Mouse (Mus musculus) liver, embryonic 14.5 days (tissue): ENCODE data around the gene Ppm1a. TPM values are rescaled to one million over a fixed set of nuclear protein-coding genes. Genes with fewer than 3 reads are reported as not detected.

Experiments
- ATAC-seq: fragments of 200-750 bp; cut with Nextera tagmentation; 2 replicates; pipeline ENCODE4 v1.8.0; 2017; ENCODE audit warnings: moderate number of reproducible peaks, mild to moderate bottlenecking, moderate library complexity; ENCODE audit not compliant: insufficient read depth
- DNase-seq, 3 experiments: peaks; one replicate each; pipeline ENCODE4 v3.0.0-alpha.2; 2012 to 2013; ENCODE audit warnings: low read depth in 3 of 3, low spot score in 3 of 3
- H3K27ac ChIP-seq: fragments of 300-500 bp; sonication (generic); 2 replicates; pipeline ENCODE4 v1.5.1; 2014; ENCODE audit warnings: moderate library complexity, mild to moderate bottlenecking, control low read depth, inconsistent platforms
- H3K27me3 ChIP-seq: fragments of 300-500 bp; sonication (generic); 2 replicates; pipeline ENCODE4 v1.6.1; 2014; ENCODE audit warnings: mild to moderate bottlenecking, low read length, moderate library complexity; ENCODE audit not compliant: control insufficient read depth, insufficient read depth
- H3K36me3 ChIP-seq: fragments of 300-500 bp; sonication (generic); replicated peaks from 2 replicates; pipeline ENCODE4 v1.6.1; 2014; ENCODE audit warnings: low read depth; ENCODE audit not compliant: control insufficient read depth, insufficient read depth
- H3K4me1 ChIP-seq, 2 experiments: fragments of 200-500 bp in 1 of 2; fragments of 300-500 bp in 1 of 2; sonication (generic) in 1 of 2; replicated peaks; 2 replicates each; pipeline ENCODE4 v1.6.1; 2012 to 2014; ENCODE audit warnings: antibody characterized with exemption in 1 of 2, inconsistent platforms in 1 of 2, low read length in 1 of 2; ENCODE audit not compliant: control insufficient read depth in 2 of 2, insufficient read depth in 2 of 2
- H3K4me2 ChIP-seq: fragments of 300-500 bp; sonication (generic); 2 replicates; pipeline ENCODE4 v1.6.1; 2014; ENCODE audit warnings: low read depth, mild to moderate bottlenecking, control low read depth, moderate library complexity
- H3K4me3 ChIP-seq, 2 experiments: fragments of 200-500 bp in 1 of 2; fragments of 300-500 bp in 1 of 2; sonication (generic) in 1 of 2; 2 replicates each; pipeline ENCODE4 v1.5.1; 2012 to 2014; ENCODE audit warnings: low read depth in 2 of 2, low read length in 2 of 2, mild to moderate bottlenecking in 2 of 2, control low read depth in 1 of 2, inconsistent platforms in 1 of 2, moderate library complexity in 1 of 2; ENCODE audit not compliant: insufficient read depth in 1 of 2
- H3K9ac ChIP-seq: fragments of 300-500 bp; sonication (generic); replicated peaks from 2 replicates; pipeline ENCODE4 v1.6.1; 2014; ENCODE audit warnings: mild to moderate bottlenecking, control low read depth, moderate library complexity
- H3K9me3 ChIP-seq: fragments of 300-500 bp; sonication (generic); 2 replicates; pipeline ENCODE4 v1.6.1; 2016; ENCODE audit warnings: low read length, mixed read lengths; ENCODE audit not compliant: control insufficient read depth
- CTCF ChIP-seq: IDR thresholded peaks from 2 replicates; pipeline ENCODE4 v1.5.1; 2016; ENCODE audit warnings: antibody characterized with exemption, low read depth, control low read depth
- EP300 ChIP-seq: IDR thresholded peaks from 2 replicates; pipeline ENCODE4 v1.6.1; 2016; ENCODE audit warnings: antibody characterized with exemption, low read depth
- WGBS: fragments of 180-500 bp; shearing (Covaris S2); extraction: QIAGEN DNeasy Blood & Tissue Kit; methylation state at CpG from one replicate; pipeline ENCODE4 v1.1.7; 2014; ENCODE audit not compliant: insufficient replicate concordance; 5-methylcytosine and 5-hydroxymethylcytosine counted together
- polyA plus RNA-seq, 2 experiments: library from polyadenylated mRNA; depleted of rRNA in 1 of 2; stranded (reverse) in 1 of 2; unstranded in 1 of 2; fragments of >200 nt; fragmentation: Nextera tagmentation in 1 of 2; extraction: Ambion mirVana in 1 of 2; gene quantifications; 2 replicates each; pipeline versions ENCODE4 v1.2.1 to v1.2.3; 2012 to 2014

Ppm1a gene
- polyA plus RNA-seq, 2 experiments: 34.1 to 37.5 TPM

DNA sequence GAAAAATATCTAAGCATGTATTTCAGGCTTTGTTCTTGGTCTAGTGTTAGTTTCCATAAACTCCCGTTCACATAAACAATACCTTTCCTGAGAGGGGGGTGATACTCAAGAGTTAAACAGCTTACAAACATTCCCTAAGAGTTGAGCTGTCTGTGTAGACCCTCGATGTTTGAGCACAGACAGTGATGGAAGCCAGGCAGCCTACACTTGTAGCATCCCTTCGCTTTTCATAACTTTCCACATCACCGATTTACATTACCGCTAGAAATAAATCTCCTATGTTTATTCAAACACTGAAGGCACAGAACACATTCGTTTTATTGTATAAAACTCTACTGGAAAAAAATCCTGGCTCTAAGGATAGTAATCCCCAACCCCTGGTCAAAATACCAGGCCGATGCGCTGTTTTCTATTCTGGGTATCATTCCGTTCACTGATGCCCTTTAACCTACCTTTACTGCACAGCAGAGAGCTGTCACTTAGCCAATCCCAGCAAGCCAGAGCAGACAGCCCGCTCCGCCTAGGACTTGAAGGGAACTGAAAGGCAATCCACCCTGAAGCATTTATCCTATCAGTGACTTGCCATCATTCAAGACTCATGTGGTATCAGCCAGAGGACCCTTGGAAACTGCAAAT, 37.7 kb upstream of the Ppm1a start:
- H3K4me1 ChIP-seq: no peaks in the 10 kb centered on the region
- H3K27ac ChIP-seq: no peak overlapping the region
- no peaks in the 10 kb centered on the region for H3K36me3 ChIP-seq
- 72% methylated on average over 11 of the region's 11 CpGs for WGBS
- no peaks in the 10 kb centered on the region for H3K27me3 ChIP-seq
- DNase-seq: no peak
- ATAC-seq: no peak
- no peak overlapping the region for H3K4me3 ChIP-seq
- no peak overlapping the region for H3K9ac ChIP-seq
- no peak overlapping the region for H3K4me2 ChIP-seq
- no peaks in the 10 kb centered on the region for H3K9me3 ChIP-seq
- TF ChIP-seq CTCF: no peak
- no peak for TF ChIP-seq EP300

DNA sequence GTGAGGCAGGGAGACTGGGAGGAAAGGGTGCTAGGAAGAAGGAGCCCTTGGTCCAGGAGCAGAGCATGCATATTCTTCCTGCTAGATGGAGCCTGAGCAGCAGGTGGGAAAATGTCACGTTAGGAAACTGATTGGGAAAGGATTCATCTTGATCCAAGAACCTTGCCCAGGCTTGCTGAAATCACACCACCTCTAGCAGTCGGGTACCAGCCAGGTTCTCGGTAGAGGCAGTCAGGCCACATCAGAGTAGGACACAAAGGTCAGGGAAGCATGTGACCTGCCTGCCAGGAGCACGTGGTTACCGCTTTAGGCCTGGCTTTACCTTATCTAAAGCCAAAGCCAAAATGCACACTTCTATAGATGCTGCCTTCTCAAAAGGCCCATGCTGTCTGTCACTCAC, 35.5 kb upstream of the Ppm1a start:
- Histone ChIP-seq H3K36me3 (no peaks in the 10 kb centered on the region), H3K4me1 (no peaks in the 10 kb centered on the region), H3K27me3 (no peaks in the 10 kb centered on the region), H3K27ac (no peak overlapping the region), H3K4me3 (no peak overlapping the region), H3K9me3 (no peaks in the 10 kb centered on the region), H3K9ac (no peak overlapping the region), H3K4me2 (no peak overlapping the region)
- TF ChIP-seq EP300 (no peak), CTCF (no peak)
- DNase-seq: no peak
- 53% methylated on average over 5 of the region's 5 CpGs for WGBS
- ATAC-seq: no peak

DNA sequence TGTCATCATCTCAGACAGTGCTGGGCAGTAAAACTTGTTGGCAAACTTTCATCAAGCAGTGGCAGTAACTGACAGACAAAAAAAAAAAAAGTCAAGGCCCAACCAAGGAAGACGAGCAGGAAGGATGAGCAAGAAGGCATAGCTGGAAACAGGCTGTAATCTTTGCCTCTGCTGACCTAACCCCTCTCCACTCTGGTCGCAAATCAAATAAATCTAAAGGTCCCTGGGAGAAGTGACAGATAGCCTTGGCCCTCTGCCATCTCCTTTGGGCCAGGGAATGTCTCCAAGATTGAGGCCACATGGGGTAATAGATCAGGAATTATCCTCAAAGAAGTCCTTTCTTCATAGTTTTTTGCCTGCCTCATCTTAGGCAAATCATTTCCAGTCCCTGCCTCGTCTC, 33.3 kb upstream of the Ppm1a start:
- Histone ChIP-seq H3K27ac (no peak overlapping the region), H3K9me3 (no peaks in the 10 kb centered on the region), H3K9ac (no peak overlapping the region), H3K36me3 (no peaks in the 10 kb centered on the region), H3K27me3 (no peaks in the 10 kb centered on the region), H3K4me2 (no peak overlapping the region), H3K4me3 (no peak overlapping the region), H3K4me1 (no peaks in the 10 kb centered on the region)
- DNase-seq (no peak), ATAC-seq (no peak)
- WGBS: 38% methylated on average over 3 of the region's 3 CpGs
- TF ChIP-seq CTCF (no peak), EP300 (no peak)

DNA sequence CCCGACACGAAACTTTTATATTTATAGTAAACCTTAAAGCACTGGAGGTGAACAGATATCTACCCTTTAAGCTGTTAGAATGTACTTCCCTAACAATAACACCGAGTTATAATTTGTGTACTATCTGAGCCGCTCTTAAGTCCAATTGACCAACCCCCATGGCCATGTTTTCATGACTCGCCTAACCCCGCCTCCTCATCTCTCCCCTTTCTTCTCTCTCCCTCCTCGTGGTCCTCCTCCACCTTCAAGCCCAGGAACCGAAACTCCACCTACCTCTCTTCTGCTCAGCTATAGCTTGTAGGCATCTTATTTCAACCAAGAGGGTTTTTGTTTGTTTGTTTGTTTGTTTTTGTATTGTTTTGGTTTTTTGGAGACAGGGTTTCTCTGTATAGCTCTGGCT, 30.2 kb upstream of the Ppm1a start:
- no peak overlapping the region for H3K9ac ChIP-seq
- DNase-seq: no peak
- ATAC-seq: no peak
- no peaks in the 10 kb centered on the region for H3K27me3 ChIP-seq
- H3K4me3 ChIP-seq: no peak overlapping the region
- 76% methylated on average over 8 of the region's 8 CpGs for WGBS
- H3K36me3 ChIP-seq: no peaks in the 10 kb centered on the region
- H3K4me2 ChIP-seq: no peak overlapping the region
- TF ChIP-seq EP300: no peak
- TF ChIP-seq CTCF: no peak
- H3K27ac ChIP-seq: no peak overlapping the region
- H3K4me1 ChIP-seq: no peaks in the 10 kb centered on the region
- no peaks in the 10 kb centered on the region for H3K9me3 ChIP-seq

DNA sequence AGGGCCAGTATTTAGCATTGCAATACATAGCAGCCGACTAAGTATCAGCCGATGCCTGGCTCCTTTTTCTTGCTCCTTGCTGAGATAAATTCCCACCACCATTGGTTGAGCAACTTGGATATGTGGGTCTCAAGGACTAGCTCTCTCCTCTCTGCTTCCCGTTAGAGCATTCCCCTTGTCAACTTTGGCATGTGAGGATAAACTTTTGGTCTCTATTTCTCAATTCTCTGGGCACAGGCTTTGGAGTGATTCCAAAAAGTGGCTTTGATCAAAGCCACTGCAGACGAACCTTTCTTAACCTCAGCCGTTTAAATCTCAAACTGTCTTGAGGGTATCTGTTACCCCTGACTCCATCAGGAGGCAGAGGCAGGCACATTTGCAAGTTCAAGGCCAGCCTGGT, 29.6 kb upstream of the Ppm1a start:
- no peak overlapping the region for H3K9ac ChIP-seq
- DNase-seq (no peak), ATAC-seq (no peak)
- TF ChIP-seq CTCF (no peak), EP300 (no peak)
- H3K27ac ChIP-seq: no peak overlapping the region
- no peak overlapping the region for H3K4me3 ChIP-seq
- 63% methylated on average over 5 of the region's 5 CpGs for WGBS
- H3K9me3 ChIP-seq: no peaks in the 10 kb centered on the region
- no peaks in the 10 kb centered on the region for H3K4me1 ChIP-seq
- H3K27me3 ChIP-seq: no peaks in the 10 kb centered on the region
- H3K36me3 ChIP-seq: no peaks in the 10 kb centered on the region
- no peak overlapping the region for H3K4me2 ChIP-seq
